Mouse (Mus musculus) kidney, adult 2 months (tissue): Measurements from ENCODE around the gene Dock4. TPM values are rescaled to one million over a fixed set of nuclear protein-coding genes. Genes with fewer than 3 reads are reported as not detected.

ENCODE experiments used
- DNase-seq: peaks from one replicate; pipeline ENCODE4 v3.0.0; 2021
- H3K27ac ChIP-seq: fragments of 200-500 bp; 2 replicates; pipeline ENCODE4 v1.5.1; 2012; ENCODE audit warnings: low read depth, low read length, control low read depth, inconsistent platforms; ENCODE audit not compliant: insufficient read depth
- H3K27me3 ChIP-seq: fragments of 200-500 bp; replicated peaks from 2 replicates; pipeline ENCODE4 v1.6.1; 2012; ENCODE audit warnings: mild to moderate bottlenecking, moderate library complexity, low read length, inconsistent platforms; ENCODE audit not compliant: control insufficient read depth, insufficient read depth
- H3K36me3 ChIP-seq: fragments of 200-500 bp; 2 replicates; pipeline ENCODE4 v1.6.1; 2012; ENCODE audit warnings: mild to moderate bottlenecking, moderate library complexity, low read length, inconsistent platforms; ENCODE audit not compliant: control insufficient read depth, insufficient read depth
- H3K4me1 ChIP-seq: fragments of 200-500 bp; 2 replicates; pipeline ENCODE4 v1.6.1; 2011; ENCODE audit warnings: low read length; ENCODE audit not compliant: control insufficient read depth, insufficient read depth
- H3K4me3 ChIP-seq: fragments of 200-500 bp; 2 replicates; pipeline ENCODE4 v1.5.1; 2011; ENCODE audit warnings: mild to moderate bottlenecking, low read depth, low read length, control low read depth; ENCODE audit not compliant: insufficient read depth
- CTCF ChIP-seq: fragments of 200-500 bp; conservative IDR thresholded peaks from 2 replicates; pipeline ENCODE4 v1.5.1; 2011; ENCODE audit warnings: low read depth, mild to moderate bottlenecking, control low read depth, low read length, moderate library complexity, mixed read lengths; ENCODE audit not compliant: insufficient read depth, insufficient read length
- POLR2A ChIP-seq: fragments of 200-500 bp; IDR thresholded peaks from one replicate; pipeline ENCODE4 v1.6.1; 2011; ENCODE audit warnings: low read depth, low read length, control low read depth
- WGBS: fragments of 180-500 bp; shearing (Covaris S2); methylation state at CpG from one replicate; pipeline ENCODE4 v1.1.7; 2018; 5-methylcytosine and 5-hydroxymethylcytosine counted together
- polyA plus RNA-seq: library from polyadenylated mRNA; depleted of rRNA; stranded (reverse); fragments of >200 nt; gene quantifications from 2 replicates; pipeline ENCODE4 v1.2.3, GENCODE M21; 2012

Gene Dock4
- polyA plus RNA-seq, 1 experiment = 4.1 TPM

GRCm38 (mm10) chr12:40745501-40745900, 299.7 kb downstream of the Dock4 start:
- TF ChIP-seq CTCF (no peak), POLR2A (no peak)
- Histone ChIP-seq H3K27ac (no peak overlapping the region), H3K4me1 (no peaks in the 10 kb centered on the region), H3K4me3 (no peak overlapping the region), H3K36me3 (no peaks in the 10 kb centered on the region), H3K27me3 (no peaks in the 10 kb centered on the region)
- WGBS = 82% methylated on average over 7 of the region's 7 CpGs
- DNase-seq = no peak

- H3K27ac ChIP-seq = no peak overlapping the region
- TF ChIP-seq CTCF = no peak
- TF ChIP-seq POLR2A = no peak
- H3K27me3 ChIP-seq = no peaks in the 10 kb centered on the region
- H3K4me3 ChIP-seq = no peak overlapping the region
- H3K4me1 ChIP-seq = no peaks in the 10 kb centered on the region
- WGBS = 83% methylated on average over 3 of the region's 3 CpGs
- DNase-seq = no peak
- no peaks in the 10 kb centered on the region for H3K36me3 ChIP-seq
Measured at GRCm38 (mm10) chr12:40746081-40746480, 300.3 kb downstream of the Dock4 start.

GRCm38 (mm10) chr12:40759281-40759680, 313.5 kb downstream of the Dock4 start:
- Histone ChIP-seq H3K4me3 (no peak overlapping the region), H3K4me1 (no peaks in the 10 kb centered on the region), H3K27ac (no peak overlapping the region), H3K36me3 (no peaks in the 10 kb centered on the region; the same call in 1 of the 2 replicates), H3K27me3 (no peaks in the 10 kb centered on the region)
- 94% methylated on average over 2 of the region's 2 CpGs for WGBS
- TF ChIP-seq POLR2A (no peak), CTCF (no peak)
- DNase-seq = no peak

- WGBS = 86% methylated on average over 8 of the region's 8 CpGs
- Histone ChIP-seq H3K27me3 (no peaks in the 10 kb centered on the region), H3K4me3 (no peak overlapping the region), H3K36me3 (no peaks in the 10 kb centered on the region), H3K4me1 (no peaks in the 10 kb centered on the region), H3K27ac (no peak overlapping the region)
- TF ChIP-seq POLR2A = no peak
- TF ChIP-seq CTCF = no peak
- DNase-seq = no peak
Measured at GRCm38 (mm10) chr12:40767258-40767816, 321.6 kb downstream of the Dock4 start.

GRCm38 (mm10) chr12:40773091-40773490, 327.3 kb downstream of the Dock4 start:
- Histone ChIP-seq H3K4me3 (no peak overlapping the region), H3K4me1 (no peaks in the 10 kb centered on the region), H3K27ac (no peak overlapping the region), H3K36me3 (no peaks in the 10 kb centered on the region), H3K27me3 (no peaks in the 10 kb centered on the region)
- no peak for DNase-seq
- TF ChIP-seq CTCF = no peak
- no peak for TF ChIP-seq POLR2A
- WGBS = 92% methylated on average over 1 of the region's 1 CpGs

- H3K4me3 ChIP-seq = no peak overlapping the region
- no peaks in the 10 kb centered on the region; the same call in 1 of the 2 replicates for H3K36me3 ChIP-seq
- no peaks in the 10 kb centered on the region for H3K4me1 ChIP-seq
- no peak overlapping the region for H3K27ac ChIP-seq
- no peaks in the 10 kb centered on the region for H3K27me3 ChIP-seq
- WGBS = 90% methylated on average over 6 of the region's 6 CpGs
- DNase-seq = no peak
- TF ChIP-seq POLR2A (no peak), CTCF (no peak)
Measured at GRCm38 (mm10) chr12:40781554-40781953, 335.8 kb downstream of the Dock4 start.

GRCm38 (mm10) chr12:40788621-40789111, 342.9 kb downstream of the Dock4 start:
- no peak overlapping the region for H3K4me3 ChIP-seq
- peaks cover 3% of the 10 kb centered on the region; the same call in 1 of the 2 replicates for H3K4me1 ChIP-seq
- DNase-seq = peak; percentile 36
- no peaks in the 10 kb centered on the region for H3K36me3 ChIP-seq
- no peak for TF ChIP-seq CTCF
- no peak for TF ChIP-seq POLR2A
- H3K27me3 ChIP-seq = no peaks in the 10 kb centered on the region; the same call in 1 of the 2 replicates
- WGBS = 39% methylated on average over 3 of the region's 3 CpGs
- H3K27ac ChIP-seq = peak overlapping the region; percentile 74
